Mouse (Mus musculus): ENCODE data around the gene Mon1a.
A peak's percentile ranks its signal among the peaks of the same experiment; 100 is the strongest.

Gene Mon1a

DNA sequence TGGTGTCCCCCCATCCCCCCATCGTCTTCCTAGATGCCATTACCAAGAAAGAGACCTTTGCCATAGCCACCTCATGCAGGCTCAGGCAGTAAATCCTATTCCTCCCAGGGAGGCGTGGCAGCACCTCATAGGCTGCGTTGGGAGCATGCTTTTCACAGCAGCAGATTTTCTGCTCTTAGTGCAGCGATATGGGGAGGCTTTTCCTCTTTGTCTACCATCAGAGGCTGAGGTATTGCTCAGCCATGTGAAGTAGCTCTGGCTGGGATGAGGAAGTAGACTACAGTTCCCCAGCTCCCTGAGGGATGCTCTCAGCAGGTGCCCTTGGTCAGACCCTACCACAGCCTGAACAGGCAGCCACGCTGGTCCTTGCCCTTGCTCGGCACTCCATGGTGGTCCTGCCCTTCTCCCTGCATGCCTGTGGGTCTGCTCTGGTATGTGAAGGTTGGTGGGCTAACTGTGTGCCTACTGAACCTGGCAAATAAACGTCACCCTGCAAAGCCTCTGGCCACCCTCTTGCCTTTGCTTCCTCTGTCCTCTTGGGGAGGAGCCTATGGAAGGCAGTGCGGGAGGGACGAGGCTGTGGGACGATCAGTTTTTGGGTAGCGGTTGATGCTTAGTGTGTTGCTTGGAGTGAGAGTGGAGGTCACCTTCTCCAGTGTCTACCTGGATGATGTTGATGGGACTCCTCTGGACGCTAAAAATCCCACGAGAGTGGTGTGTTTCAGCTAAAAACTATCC lies 61.4 kb downstream of the Mon1a start:
- no peak for DNase-seq (ENCODE audit: low spot score)

GRCm38 (mm10) chr9:107949922-107950235 lies 61.9 kb downstream of the Mon1a start, which contains the start of gene Traip:
Gene Traip (plus strand): TSS chr9:107950136.
- no peak for DNase-seq (ENCODE audit: low spot score)

DNA sequence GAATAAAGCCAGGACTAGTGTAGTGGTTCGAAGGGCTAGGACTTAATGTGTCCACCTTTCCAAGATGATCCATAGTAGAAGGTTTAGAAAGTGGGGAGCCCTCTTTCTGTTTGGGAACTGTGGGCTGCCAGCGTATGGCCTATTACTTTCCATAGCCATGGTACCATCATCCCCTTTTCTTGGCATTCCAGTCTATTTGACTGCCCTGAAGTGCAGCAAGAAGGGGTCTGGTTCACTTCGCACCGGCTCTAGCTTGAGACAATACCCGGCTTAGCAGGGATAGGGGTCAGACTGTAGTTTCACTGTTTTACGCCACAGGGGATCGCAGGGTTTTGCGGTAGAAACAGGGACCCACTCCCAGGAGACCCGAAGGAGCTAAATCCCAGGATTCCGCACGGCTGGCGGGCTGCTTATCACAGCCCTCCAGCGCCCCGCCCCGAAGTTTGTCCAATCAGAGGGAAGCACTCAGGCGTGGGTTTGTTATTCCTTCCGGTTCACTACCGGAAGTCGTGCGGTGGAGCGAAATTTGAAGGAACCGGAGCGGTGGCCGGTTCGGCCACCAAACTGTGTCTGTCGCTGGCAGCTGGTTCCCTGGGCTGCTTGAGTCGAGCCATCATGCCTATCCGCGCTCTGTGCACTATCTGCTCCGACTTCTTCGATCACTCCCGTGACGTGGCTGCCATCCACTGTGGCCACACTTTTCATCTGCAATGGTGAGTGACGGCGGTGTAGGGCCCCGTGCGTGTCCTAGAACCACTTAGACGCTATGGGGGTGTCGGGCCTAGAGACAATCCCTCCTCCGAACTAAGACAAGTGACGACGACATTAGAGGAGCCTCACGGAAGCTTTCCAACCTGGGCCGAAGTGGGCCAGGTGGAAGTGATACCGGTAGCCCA lies 62.8 kb downstream of the Mon1a start:
- DNase-seq (ENCODE audit: low spot score), result peak; percentile 70
